In the genomic region with DNA sequence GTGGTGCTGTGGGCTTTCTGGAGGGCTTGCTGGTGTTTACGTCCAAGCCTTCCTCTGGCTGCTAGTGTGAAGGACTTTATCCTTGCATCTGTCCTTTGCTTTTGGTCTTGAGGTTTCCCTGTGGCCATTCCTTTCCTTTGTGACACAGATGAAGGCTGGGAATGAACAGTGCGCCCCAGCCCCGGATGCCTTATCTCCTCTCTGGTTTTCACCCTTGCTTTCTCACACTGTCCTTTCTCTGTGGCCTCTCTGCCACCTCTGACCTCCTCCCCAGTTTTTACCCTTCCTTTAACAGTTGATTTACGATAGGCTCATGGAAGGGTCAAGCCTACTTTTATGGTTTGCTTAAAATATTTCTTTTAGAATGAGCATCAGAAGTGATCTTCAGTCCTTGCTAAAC, we compare ENCODE assay signal across 20 mouse cellular contexts. TPM values are rescaled to one million over a fixed set of nuclear protein-coding genes. Genes with fewer than 3 reads are reported as not detected.
DNase-seq lines count a peak whose midpoint lies in the region; ATAC-seq lines count a peak whose summit lies in the region.
"Had no signal": no experiment of that assay in that cellular context is flagged by ENCODE, and none has a peak within 500 bp of the region (broad histone marks: within the 10 kb centered on the region; RNA-seq: fewer than 3 reads in every experiment).

No protein-coding gene starts in this region.

- no peaks in the 10 kb centered on the region for H3K36me3 ChIP-seq in forebrain, embryonic 10.5 days (replicated peaks)
- H3K36me3 ChIP-seq in forebrain, embryonic 11.5 days (ENCODE audit: control insufficient read depth, insufficient read depth, low read length) = no peaks in the 10 kb centered on the region
- no peaks in the 10 kb centered on the region for H3K36me3 ChIP-seq in kidney, embryonic 15.5 days
- H3K36me3 ChIP-seq: liver, embryonic 12.5 days; stomach, embryonic 15.5 days had no signal

- H3K9ac ChIP-seq in forebrain, embryonic 11.5 days (ENCODE audit: low read length) = no peak overlapping the region
- H3K9ac ChIP-seq in kidney, embryonic 15.5 days = no peak overlapping the region
- H3K9ac ChIP-seq: liver, embryonic 12.5 days; lung, embryonic 14.5 days; stomach, embryonic 15.5 days had no signal

- no peak overlapping the region for H3K4me2 ChIP-seq in forebrain, embryonic 11.5 days (ENCODE audit: low read depth, low read length, severe bottlenecking)
- no peak overlapping the region for H3K4me2 ChIP-seq in kidney, embryonic 15.5 days
- H3K4me2 ChIP-seq: liver, embryonic 12.5 days; lung, embryonic 14.5 days; stomach, embryonic 15.5 days had no signal

- 52% methylated on average over 4 of the region's 4 CpGs for WGBS in forebrain, embryonic 10.5 days
- WGBS in forebrain, embryonic 11.5 days = 54% methylated on average over 4 of the region's 4 CpGs
- 26% methylated on average over 4 of the region's 4 CpGs for WGBS in kidney, embryonic 15.5 days

- peak overlapping the region; percentile 64; the same call in 1 of the 2 replicates for H3K27ac ChIP-seq in forebrain, embryonic 10.5 days
- no peak overlapping the region for H3K27ac ChIP-seq in forebrain, embryonic 11.5 days (ENCODE audit: low read depth, low read length)
- H3K27ac ChIP-seq in kidney, embryonic 15.5 days = peak overlapping the region; percentile 14; the same call in 1 of the 2 replicates
- H3K27ac ChIP-seq: liver, embryonic 12.5 days; macrophage; stomach, embryonic 15.5 days had no signal

- peaks cover 64% of the 10 kb centered on the region for H3K4me1 ChIP-seq in forebrain, embryonic 10.5 days
- H3K4me1 ChIP-seq in forebrain, embryonic 11.5 days (replicated peaks; ENCODE audit: control insufficient read depth, insufficient read depth, low read length) = peaks cover 26% of the 10 kb centered on the region
- peaks cover 44% of the 10 kb centered on the region for H3K4me1 ChIP-seq in kidney, embryonic 15.5 days
- H3K4me1 ChIP-seq: liver, embryonic 12.5 days; stomach, embryonic 15.5 days had no signal

- H3K9me3 ChIP-seq in forebrain, embryonic 10.5 days = peaks cover 1% of the 10 kb centered on the region; the same call in 1 of the 2 replicates
- H3K9me3 ChIP-seq in forebrain, embryonic 11.5 days (ENCODE audit: control insufficient read depth, low read length) = no peaks in the 10 kb centered on the region
- no peaks in the 10 kb centered on the region for H3K9me3 ChIP-seq in kidney, embryonic 15.5 days (replicated peaks)
- H3K9me3 ChIP-seq: liver, embryonic 12.5 days; stomach, embryonic 15.5 days had no signal

- H3K27me3 ChIP-seq in forebrain, embryonic 10.5 days (ENCODE audit: poor library complexity, severe bottlenecking) = peaks cover 28% of the 10 kb centered on the region
- H3K27me3 ChIP-seq in forebrain, embryonic 11.5 days (ENCODE audit: control insufficient read depth, insufficient read depth, low read length) = no peaks in the 10 kb centered on the region; the same call in 1 of the 2 replicates
- no peaks in the 10 kb centered on the region for H3K27me3 ChIP-seq in kidney, embryonic 15.5 days

- no peak for ATAC-seq in forebrain, embryonic 11.5 days (replicated peaks; ENCODE audit: low FRiP score)
- no peak for ATAC-seq in kidney, embryonic 15.5 days (replicated peaks; ENCODE audit: low FRiP score)
- ATAC-seq in cerebellum, adult (ENCODE audit: insufficient number of reproducible peaks, low FRiP score, low TSS enrichment) = no peak
- ATAC-seq: CD4-positive, CD25-positive, alpha-beta regulatory T cell, adult 4 months; liver, embryonic 12.5 days had no signal

- H3K4me3 ChIP-seq in forebrain, embryonic 10.5 days = no peak overlapping the region
- H3K4me3 ChIP-seq in forebrain, embryonic 11.5 days (ENCODE audit: low read depth, low read length) = no peak overlapping the region
- H3K4me3 ChIP-seq in kidney, embryonic 15.5 days (replicated peaks) = no peak overlapping the region
- H3K4me3 ChIP-seq: erythroblast, embryonic 14.5 days; liver, embryonic 12.5 days; stomach, embryonic 15.5 days had no signal

- DNase-seq in forebrain, embryonic 10.5 days (ENCODE audit: extremely low spot score, low spot score) = no peak
- no peak for DNase-seq in forebrain, embryonic 11.5 days (ENCODE audit: low spot score)
- no peak for DNase-seq in kidney, adult 8-10 months
- peak; percentile 77 for DNase-seq in embryo, embryonic 10 days (ENCODE audit: low spot score)
- peak; percentile 63 for DNase-seq in mesoderm, embryonic 11.5 days (ENCODE audit: low read depth, low spot score)
- DNase-seq in right cerebral cortex, adult 18-20 months = no peak
- DNase-seq: cerebellum, postnatal 10 days; heart, postnatal 4 days; layer of hippocampus, postnatal 36 days; lung, embryonic 14.5 days; midbrain, embryonic 14.5 days; spleen, adult 18-20 months; thymus, adult 2 months had no signal

RNA-seq across cellular contexts. Expression of a gene that starts 53.2 kb away (rescaled TPM):
- 72.6 and 72.7 TPM in 2 replicates for polyA plus RNA-seq in forebrain, embryonic 10.5 days (2016; fragmentation: Nextera tagmentation; extraction: Ambion mirVana)
- polyA plus RNA-seq in forebrain, embryonic 11.5 days (2014; fragmentation: Nextera tagmentation; extraction: Ambion mirVana) = 185 and 192 TPM in 2 replicates
- 94.2 and 102 TPM in 2 replicates for polyA plus RNA-seq in kidney, embryonic 15.5 days (2015; fragmentation: Nextera tagmentation; extraction: Ambion mirVana)
- polyA plus RNA-seq: CD4-positive, CD25-positive, alpha-beta regulatory T cell, adult 4 months; erythroblast, embryonic 14.5 days had no signal

Comparison
In these comparisons a context has a peak if more than half of its experiments do, and no peak if none do; other contexts are left out.
1. DNase-seq: peak in embryo, embryonic 10 days (single experiment) and mesoderm, embryonic 11.5 days (single experiment); none in forebrain, embryonic 10.5 days (single experiment), forebrain, embryonic 11.5 days (single experiment), kidney, adult 8-10 months (0 of 2) and right cerebral cortex, adult 18-20 months (single experiment).